Mouse (Mus musculus): Measurements from ENCODE around the gene Ranbp3l.

The Ranbp3l gene

DNA sequence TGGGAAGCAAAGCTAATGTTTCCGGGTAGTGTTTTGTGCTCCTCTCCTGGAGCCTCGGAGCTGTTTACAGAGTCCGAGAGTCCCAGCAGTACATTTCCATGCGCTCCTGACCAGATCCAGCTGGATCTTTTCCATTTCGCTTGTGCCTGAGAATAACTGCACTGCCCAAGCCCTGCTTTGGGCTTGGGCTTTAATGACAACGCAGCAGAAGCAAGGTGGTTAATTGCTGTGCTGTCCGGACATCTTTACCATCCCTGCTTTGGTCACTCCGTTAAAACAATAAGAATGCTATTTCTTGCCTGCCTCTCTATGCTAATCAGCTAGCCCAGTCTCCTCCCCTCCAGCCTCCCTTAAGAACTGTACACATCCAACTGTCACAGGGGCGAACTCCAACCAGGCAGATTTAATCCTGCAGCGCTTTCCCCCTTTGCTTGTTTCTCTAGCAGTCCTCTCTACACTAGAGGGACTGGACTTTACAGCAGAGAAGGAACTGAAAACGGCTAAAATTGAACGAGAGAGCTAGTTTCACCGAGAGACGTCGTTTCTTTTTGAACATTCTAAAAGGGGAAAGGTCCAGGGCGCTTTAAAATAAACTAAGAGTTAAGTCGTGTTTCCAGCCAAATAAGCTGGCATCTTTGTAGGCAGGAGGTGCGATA is at the start of gene Ranbp3l:
Gene Ranbp3l, plus strand, starts transcription at position 377 of the 656 bp plus-strand sequence.
- TF ChIP-seq CTCF (conservative IDR thresholded peaks at IDR 0.05; ENCODE audit: low read length): no peak
- no peak for TF ChIP-seq POU5F1 (IDR thresholded peaks at IDR 0.05; ENCODE audit: borderline replicate concordance, low read length)
- TF ChIP-seq NANOG (IDR thresholded peaks at IDR 0.05; ENCODE audit: borderline replicate concordance, low read length): no peak
- no peak within 1 kb of the TSS; the same call in 1 of the 2 replicates for H3K4me3 ChIP-seq (replicated peaks; ENCODE audit: low read length)
- no peaks in the 10 kb centered on the region for H3K36me3 ChIP-seq (ENCODE audit: insufficient read depth, low read length)
- H3K4me1 ChIP-seq (replicated peaks; ENCODE audit: low read depth, low read length): peaks cover 12% of the 10 kb centered on the region
- H3K27me3 ChIP-seq (ENCODE audit: insufficient read depth, low read length): peaks cover 2% of the 10 kb centered on the region; the same call in 1 of the 2 replicates
- H3K9me3 ChIP-seq (ENCODE audit: low read length): no peaks in the 10 kb centered on the region

DNA sequence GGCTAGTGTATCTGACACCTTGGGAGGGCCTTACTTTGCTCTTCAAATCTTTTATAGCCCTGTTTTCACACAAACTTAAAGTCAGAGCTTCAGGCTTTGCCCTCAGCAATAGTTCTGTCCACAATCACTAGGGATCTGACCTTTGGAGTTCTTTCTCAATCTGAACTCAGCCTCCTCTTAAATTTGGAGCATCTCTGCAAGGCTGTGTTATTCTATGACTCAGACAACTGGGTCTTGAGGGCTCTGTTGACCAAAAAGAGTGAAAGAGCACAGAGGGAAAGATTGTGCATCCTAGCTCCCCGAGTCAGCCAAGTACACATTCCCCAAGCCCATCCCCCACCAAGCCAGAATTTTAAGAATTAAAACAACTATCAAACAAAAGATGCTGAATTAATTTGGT is 37.7 kb upstream of the Ranbp3l start:
- TF ChIP-seq POU5F1 (IDR thresholded peaks at IDR 0.05; ENCODE audit: borderline replicate concordance, low read length) (no peak), NANOG (IDR thresholded peaks at IDR 0.05; ENCODE audit: borderline replicate concordance, low read length) (no peak), CTCF (conservative IDR thresholded peaks at IDR 0.05; ENCODE audit: low read length) (no peak)
- H3K4me1 ChIP-seq (replicated peaks; ENCODE audit: low read depth, low read length): no peaks in the 10 kb centered on the region
- H3K27me3 ChIP-seq (ENCODE audit: insufficient read depth, low read length): no peaks in the 10 kb centered on the region
- no peaks in the 10 kb centered on the region for H3K36me3 ChIP-seq (ENCODE audit: insufficient read depth, low read length)
- H3K4me3 ChIP-seq (replicated peaks; ENCODE audit: low read length): no peak overlapping the region
- H3K9me3 ChIP-seq (ENCODE audit: low read length): peaks cover 46% of the 10 kb centered on the region

DNA sequence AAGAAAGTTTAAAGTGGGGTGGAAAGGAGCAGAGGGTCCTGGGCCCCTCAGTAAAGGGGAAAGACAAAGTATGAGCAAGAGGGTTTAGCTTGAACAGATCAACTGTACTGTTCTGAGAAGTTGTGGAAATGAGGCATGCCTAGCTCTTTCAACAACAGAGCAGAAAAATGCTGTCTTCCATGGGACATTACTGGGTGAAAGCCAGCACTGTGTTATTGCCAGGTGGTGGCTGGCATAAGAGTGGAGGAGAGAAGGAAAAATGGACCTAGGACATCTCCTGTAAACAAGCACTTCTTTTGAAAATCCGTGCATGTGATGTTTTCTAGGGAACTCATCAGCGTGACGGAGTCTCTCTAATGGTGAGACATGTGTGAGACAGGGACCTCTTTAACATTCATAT is 30.8 kb upstream of the Ranbp3l start:
- no peaks in the 10 kb centered on the region for H3K4me1 ChIP-seq (replicated peaks; ENCODE audit: low read depth, low read length)
- no peaks in the 10 kb centered on the region for H3K27me3 ChIP-seq (ENCODE audit: insufficient read depth, low read length)
- H3K36me3 ChIP-seq (ENCODE audit: insufficient read depth, low read length): no peaks in the 10 kb centered on the region
- no peak overlapping the region for H3K4me3 ChIP-seq (replicated peaks; ENCODE audit: low read length)
- H3K9me3 ChIP-seq (ENCODE audit: low read length): peaks cover 6% of the 10 kb centered on the region; the same call in 1 of the 2 replicates
- TF ChIP-seq CTCF (conservative IDR thresholded peaks at IDR 0.05; ENCODE audit: low read length): no peak
- no peak for TF ChIP-seq POU5F1 (IDR thresholded peaks at IDR 0.05; ENCODE audit: borderline replicate concordance, low read length)
- no peak for TF ChIP-seq NANOG (IDR thresholded peaks at IDR 0.05; ENCODE audit: borderline replicate concordance, low read length)

DNA sequence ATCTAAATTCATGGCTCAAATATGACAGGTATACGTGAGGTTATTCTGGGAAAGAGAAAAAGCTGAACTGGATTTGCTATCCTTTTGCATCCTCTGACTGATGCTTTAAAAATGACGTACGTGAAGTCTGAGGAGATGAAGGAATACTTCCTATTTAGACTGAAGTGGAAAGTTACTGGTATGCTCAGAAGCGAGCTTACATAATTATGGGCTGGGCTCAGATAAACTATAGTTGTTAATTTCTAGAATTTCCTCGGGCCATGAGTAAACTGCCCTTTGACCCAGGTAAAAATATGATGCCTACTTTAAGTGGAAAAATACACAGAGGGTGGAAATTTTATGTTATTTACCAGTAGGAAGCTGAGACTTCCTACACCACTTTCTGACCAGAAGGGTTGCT is 26.9 kb upstream of the Ranbp3l start:
- H3K9me3 ChIP-seq (ENCODE audit: low read length): no peaks in the 10 kb centered on the region
- no peaks in the 10 kb centered on the region for H3K27me3 ChIP-seq (ENCODE audit: insufficient read depth, low read length)
- H3K4me3 ChIP-seq (replicated peaks; ENCODE audit: low read length): no peak overlapping the region
- TF ChIP-seq CTCF (conservative IDR thresholded peaks at IDR 0.05; ENCODE audit: low read length): no peak
- no peak for TF ChIP-seq POU5F1 (IDR thresholded peaks at IDR 0.05; ENCODE audit: borderline replicate concordance, low read length)
- no peak for TF ChIP-seq NANOG (IDR thresholded peaks at IDR 0.05; ENCODE audit: borderline replicate concordance, low read length)
- H3K4me1 ChIP-seq (replicated peaks; ENCODE audit: low read depth, low read length): no peaks in the 10 kb centered on the region
- no peaks in the 10 kb centered on the region for H3K36me3 ChIP-seq (ENCODE audit: insufficient read depth, low read length)

DNA sequence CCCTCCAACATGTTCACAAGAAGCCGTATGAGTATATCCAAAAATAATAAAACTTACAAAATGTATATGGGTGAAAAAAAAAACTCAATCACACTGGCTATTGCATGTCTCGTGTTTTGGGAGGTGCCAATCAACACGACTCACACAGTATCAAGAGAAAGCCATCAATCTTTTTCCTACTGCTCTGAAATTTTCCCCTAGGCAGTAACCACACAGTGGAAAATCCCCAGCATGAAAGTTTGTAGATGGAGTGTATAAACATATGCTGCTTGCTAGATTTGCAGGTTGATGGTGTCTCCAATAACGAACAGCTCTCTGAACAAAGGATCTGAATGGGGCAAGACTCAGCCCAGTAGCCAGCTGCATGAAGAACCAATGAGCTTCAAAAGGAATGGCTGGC is 16.9 kb upstream of the Ranbp3l start:
- H3K4me3 ChIP-seq (replicated peaks; ENCODE audit: low read length): no peak overlapping the region
- H3K9me3 ChIP-seq (ENCODE audit: low read length): no peaks in the 10 kb centered on the region
- TF ChIP-seq CTCF (conservative IDR thresholded peaks at IDR 0.05; ENCODE audit: low read length) (no peak), POU5F1 (IDR thresholded peaks at IDR 0.05; ENCODE audit: borderline replicate concordance, low read length) (no peak), NANOG (IDR thresholded peaks at IDR 0.05; ENCODE audit: borderline replicate concordance, low read length) (no peak)
- H3K4me1 ChIP-seq (replicated peaks; ENCODE audit: low read depth, low read length): no peaks in the 10 kb centered on the region
- no peaks in the 10 kb centered on the region for H3K27me3 ChIP-seq (ENCODE audit: insufficient read depth, low read length)
- no peaks in the 10 kb centered on the region for H3K36me3 ChIP-seq (ENCODE audit: insufficient read depth, low read length)

DNA sequence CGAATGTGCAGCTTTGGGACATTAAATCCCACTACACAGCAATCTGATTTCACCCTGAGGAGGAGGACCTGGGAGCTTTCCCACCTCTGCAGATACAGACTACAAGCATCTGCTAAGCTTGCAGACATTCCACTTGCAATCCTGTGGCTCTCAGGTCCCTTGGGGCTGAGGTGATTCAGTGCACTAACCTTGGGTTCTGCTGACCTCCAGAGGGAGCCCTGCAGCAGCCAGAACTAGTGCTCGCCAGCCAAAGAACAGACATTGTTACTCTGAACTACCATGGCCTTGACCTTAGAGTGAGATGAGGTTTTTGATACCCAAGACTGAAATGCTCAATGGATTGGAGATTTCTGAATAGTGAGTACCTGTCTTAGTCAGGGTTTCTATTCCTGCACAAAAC is 4.4 kb upstream of the Ranbp3l start:
- Histone ChIP-seq H3K36me3 (ENCODE audit: insufficient read depth, low read length) (no peaks in the 10 kb centered on the region), H3K9me3 (ENCODE audit: low read length) (no peaks in the 10 kb centered on the region), H3K4me3 (replicated peaks; ENCODE audit: low read length) (no peak overlapping the region), H3K4me1 (replicated peaks; ENCODE audit: low read depth, low read length) (peaks cover 10% of the 10 kb centered on the region), H3K27me3 (ENCODE audit: insufficient read depth, low read length) (no peaks in the 10 kb centered on the region; the same call in 1 of the 2 replicates)
- no peak for TF ChIP-seq POU5F1 (IDR thresholded peaks at IDR 0.05; ENCODE audit: borderline replicate concordance, low read length)
- TF ChIP-seq CTCF (conservative IDR thresholded peaks at IDR 0.05; ENCODE audit: low read length): peak; percentile 29

DNA sequence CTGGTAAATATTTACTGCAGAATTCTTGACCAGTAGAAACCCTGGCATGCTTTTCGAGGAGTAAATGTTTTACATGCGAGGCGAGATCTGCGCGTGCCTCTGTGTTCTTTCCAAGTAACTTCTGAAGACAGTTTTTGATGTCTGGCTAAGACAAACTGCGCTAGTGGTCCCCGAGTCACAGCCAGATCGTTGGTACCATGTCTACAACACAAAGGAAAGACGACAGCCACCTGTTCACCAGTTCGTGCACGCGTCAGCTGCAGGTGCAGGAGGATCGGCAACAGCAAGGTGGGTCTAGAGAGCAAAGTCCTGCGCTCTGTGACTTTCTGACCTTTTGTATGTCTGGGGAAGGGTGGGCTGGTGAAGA is 463 bp downstream of the Ranbp3l start:
- TF ChIP-seq POU5F1 (IDR thresholded peaks at IDR 0.05; ENCODE audit: borderline replicate concordance, low read length): no peak
- TF ChIP-seq NANOG (IDR thresholded peaks at IDR 0.05; ENCODE audit: borderline replicate concordance, low read length): no peak
- TF ChIP-seq CTCF (conservative IDR thresholded peaks at IDR 0.05; ENCODE audit: low read length): no peak
- H3K4me3 ChIP-seq (replicated peaks; ENCODE audit: low read length): no peak overlapping the region

DNA sequence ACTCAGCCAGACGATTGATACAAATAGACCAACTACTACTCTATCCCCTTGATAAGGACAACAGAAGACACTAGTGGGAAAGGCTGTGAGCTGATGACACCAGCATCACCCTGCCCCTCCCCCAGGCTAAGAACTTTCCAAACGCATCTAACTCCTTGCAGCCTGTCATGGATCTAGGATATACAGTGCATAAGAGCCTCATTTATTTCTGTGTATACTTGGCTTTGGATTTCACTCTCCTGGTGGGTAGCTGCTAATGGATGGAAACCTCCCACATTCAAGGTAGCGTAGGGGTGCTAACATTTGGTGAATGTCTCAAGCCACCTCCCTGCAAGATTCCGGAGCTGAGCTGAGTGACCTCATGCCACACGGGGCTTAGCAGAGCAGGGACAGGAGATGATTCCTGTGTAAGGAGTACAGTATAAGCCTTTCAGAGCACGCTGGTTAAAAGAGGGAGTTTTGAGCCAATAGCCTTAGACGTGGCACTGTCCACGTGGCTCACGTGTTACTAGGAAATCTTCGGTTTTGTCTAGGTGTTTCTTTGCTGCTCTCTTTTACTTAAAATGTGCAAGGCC is 1.4 kb downstream of the Ranbp3l start:
- no peaks in the 10 kb centered on the region for H3K9me3 ChIP-seq (ENCODE audit: low read length)
- TF ChIP-seq POU5F1 (IDR thresholded peaks at IDR 0.05; ENCODE audit: borderline replicate concordance, low read length): no peak
- no peak for TF ChIP-seq NANOG (IDR thresholded peaks at IDR 0.05; ENCODE audit: borderline replicate concordance, low read length)
- no peak for TF ChIP-seq CTCF (conservative IDR thresholded peaks at IDR 0.05; ENCODE audit: low read length)
- H3K4me3 ChIP-seq (replicated peaks; ENCODE audit: low read length): no peak overlapping the region
- peaks cover 12% of the 10 kb centered on the region for H3K4me1 ChIP-seq (replicated peaks; ENCODE audit: low read depth, low read length)
- peaks cover 2% of the 10 kb centered on the region; the same call in 1 of the 2 replicates for H3K27me3 ChIP-seq (ENCODE audit: insufficient read depth, low read length)
- H3K36me3 ChIP-seq (ENCODE audit: insufficient read depth, low read length): no peaks in the 10 kb centered on the region

More for the DNA sequence above, 463 bp downstream of the Ranbp3l start:
- H3K36me3 ChIP-seq (ENCODE audit: insufficient read depth, low read length): no peaks in the 10 kb centered on the region
- no peaks in the 10 kb centered on the region for H3K9me3 ChIP-seq (ENCODE audit: low read length)
- peaks cover 12% of the 10 kb centered on the region for H3K4me1 ChIP-seq (replicated peaks; ENCODE audit: low read depth, low read length)
- H3K27me3 ChIP-seq (ENCODE audit: insufficient read depth, low read length): peaks cover 2% of the 10 kb centered on the region; the same call in 1 of the 2 replicates
